Mouse (Mus musculus) right cerebral cortex, postnatal 4 days (tissue): Measurements from ENCODE around the gene Kcnn3.
A peak's percentile ranks its signal among the peaks of the same experiment; 100 is the strongest.

Experiments used
- DNase-seq: peaks from one replicate; pipeline ENCODE4 v3.0.0-alpha.2; 2022

Gene Kcnn3

DNA sequence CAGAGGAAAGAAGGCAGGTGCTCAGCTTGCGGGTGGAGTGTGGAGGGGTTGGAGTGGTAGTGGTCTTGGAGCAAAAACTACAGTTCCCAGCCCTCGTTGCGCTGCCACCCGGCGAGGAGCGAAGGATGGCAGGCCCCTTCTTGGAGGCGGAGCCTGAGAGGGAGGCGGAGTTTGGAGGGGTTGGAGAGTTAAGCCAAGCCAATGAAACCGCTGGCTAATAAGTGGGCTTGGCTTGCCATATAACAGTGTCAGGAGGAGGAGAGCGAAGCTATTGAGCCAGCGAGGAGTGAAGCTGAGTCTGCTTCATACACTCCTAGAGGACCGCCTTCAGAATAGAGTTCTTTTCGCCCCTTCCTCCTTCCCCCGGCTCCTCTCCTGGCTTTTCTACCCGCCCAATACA is at the start of gene Kcnn3:
Kcnn3 (plus strand) TSS at position 271 of the 400 bp plus-strand sequence.
- DNase-seq: peak; percentile 83

DNA sequence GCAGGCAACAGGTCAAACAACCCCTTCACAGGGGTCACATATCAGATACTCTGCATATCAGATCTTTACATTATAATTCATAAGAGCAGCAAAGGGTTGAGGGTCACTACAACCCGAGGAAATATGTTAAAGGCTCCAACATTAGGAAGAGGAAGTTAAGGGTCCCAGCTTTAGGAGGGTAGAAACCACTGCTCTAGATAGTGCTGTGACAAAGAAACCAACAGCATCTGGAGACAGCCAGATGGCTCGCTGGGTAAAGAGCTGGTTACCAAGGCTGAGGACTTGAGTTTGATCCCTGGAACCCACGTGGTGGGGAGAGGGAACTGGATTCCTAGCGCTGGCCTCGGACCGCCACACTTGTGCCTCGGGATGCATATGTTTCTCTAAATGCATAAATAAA is 47.7 kb upstream of the Kcnn3 start:
- no peak for DNase-seq

DNA sequence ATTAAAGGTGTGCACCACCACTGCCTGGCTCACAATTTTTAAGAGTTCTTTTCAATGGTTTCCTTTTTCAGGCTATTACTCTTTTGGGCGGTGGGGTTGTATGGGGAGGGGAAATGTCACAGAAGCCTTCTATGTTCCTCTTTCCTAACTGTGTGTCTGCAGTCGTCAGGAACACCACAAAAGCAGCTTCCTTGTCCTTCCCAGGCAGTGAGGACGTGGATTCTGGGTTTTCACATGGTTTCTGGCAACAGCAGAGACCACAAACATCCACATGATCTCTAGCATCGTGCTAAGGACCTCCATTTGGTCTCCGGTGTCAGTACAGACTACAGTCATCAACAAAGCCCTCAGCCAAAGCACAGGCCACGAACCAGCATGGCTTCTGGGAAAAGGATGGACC is 46.1 kb upstream of the Kcnn3 start:
- no peak for DNase-seq

DNA sequence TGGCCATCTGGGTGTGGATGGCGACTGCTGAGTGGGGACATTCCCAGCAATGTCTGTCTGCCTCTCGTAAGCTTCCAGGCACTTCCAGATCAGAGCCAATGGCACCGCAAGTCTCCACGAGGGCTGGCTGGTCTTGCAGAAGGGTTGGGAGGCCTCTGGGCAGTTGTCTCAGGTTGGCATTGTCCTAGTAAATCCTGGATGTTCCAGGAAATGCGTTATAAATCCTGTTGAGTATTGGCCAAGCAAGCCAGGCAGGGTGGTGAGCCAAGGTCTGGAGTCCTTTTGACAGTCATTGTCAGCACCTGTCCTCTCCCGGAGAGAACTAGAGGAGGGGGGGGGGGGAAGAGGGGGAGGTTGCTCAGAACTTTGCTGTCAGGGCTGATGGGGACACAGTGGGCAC is 40.9 kb upstream of the Kcnn3 start:
- DNase-seq: no peak

DNA sequence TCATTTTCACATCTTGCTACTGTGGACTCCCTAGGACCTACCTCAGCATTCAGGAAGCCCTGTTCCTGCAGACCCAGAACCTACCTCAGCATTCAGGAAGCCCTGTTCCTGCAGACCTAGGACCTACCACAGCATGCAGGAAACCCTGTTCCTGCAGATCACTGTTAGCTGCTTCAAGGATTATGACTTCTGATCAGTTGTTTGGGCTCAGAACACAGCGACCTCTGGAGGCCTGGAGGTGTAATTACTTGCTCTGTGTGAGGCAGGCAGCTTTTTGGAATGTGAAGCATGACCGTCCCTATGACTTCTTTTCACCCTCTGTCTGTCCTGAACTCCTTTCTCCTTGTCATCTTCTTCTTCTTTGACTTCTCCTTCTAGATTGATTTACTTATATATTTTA is 38.5 kb upstream of the Kcnn3 start:
- DNase-seq: no peak

DNA sequence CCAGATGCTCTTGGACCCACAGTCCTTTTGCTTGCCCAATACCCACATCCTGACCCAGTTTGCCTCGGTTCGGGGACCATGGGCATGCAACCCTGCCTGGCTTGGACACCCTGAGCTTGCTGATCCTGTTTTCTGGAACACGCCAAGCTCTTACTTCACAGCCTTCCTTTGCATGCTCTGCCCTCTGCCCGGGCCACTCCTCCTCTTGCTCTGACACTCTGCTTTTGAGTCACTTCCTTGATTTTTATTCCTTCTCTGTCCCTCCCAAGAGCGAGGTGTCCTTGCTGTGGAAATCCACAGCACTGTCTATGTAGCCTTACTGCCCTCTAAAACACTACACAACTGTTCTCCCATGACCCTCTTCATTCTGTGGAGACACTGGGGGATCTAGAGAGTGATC is 37.7 kb upstream of the Kcnn3 start:
- no peak for DNase-seq

DNA sequence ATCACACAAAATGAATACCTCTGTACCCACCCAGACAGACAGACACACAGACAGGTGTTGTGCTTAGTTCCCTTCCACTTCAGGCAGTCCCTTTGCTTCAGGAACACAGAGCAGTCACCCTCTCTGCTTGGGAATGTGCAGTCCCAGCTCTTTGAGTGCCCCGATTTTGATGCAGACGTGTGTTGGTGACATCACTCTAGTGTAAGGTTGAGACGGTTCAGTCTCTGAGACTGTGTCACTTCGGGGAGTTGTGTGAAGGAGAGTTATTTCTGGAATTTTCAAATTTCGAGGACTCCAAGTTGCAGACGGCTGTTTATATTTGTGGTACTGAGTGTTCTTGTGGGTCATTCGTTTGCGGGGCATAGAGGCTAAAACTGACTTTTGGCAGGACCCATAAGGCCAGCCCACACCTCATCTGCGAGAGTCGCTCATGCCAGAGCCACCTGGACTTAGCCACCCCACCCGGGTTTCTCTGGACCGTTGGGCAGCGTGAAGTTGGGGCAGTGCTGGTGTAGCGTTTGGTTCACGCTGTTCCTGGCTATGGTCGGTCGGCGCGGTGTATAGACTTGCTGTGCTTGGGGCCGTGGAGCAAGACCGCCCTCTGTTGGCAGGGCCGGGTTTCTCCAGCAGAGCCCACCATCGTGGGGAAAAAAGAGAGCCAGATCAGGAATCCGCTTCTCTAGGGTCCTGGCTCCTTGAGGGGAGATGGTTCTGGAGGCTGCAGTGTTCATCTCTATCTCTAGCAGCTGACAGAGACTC is 35.0 kb upstream of the Kcnn3 start:
- DNase-seq: peak; percentile 66

DNA sequence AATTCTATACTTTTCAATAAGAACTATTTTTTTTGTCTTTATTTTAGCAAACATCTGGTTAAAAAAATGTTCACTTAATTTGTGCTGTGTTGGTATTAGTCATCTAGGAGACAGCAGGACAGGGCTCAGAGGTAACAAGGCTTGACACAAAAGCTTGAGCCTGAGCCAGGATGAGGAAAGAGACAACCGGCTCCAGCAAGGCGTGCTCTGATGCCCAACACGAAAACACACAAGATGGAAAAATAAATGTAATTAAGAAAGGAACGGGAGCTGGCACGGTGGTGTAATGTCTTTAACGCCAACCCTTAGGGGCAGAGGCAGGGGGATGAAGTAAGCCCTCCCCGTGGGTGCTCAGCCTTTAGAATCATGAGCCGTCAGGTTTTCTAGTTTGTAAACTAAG is 33.9 kb upstream of the Kcnn3 start:
- no peak for DNase-seq

DNA sequence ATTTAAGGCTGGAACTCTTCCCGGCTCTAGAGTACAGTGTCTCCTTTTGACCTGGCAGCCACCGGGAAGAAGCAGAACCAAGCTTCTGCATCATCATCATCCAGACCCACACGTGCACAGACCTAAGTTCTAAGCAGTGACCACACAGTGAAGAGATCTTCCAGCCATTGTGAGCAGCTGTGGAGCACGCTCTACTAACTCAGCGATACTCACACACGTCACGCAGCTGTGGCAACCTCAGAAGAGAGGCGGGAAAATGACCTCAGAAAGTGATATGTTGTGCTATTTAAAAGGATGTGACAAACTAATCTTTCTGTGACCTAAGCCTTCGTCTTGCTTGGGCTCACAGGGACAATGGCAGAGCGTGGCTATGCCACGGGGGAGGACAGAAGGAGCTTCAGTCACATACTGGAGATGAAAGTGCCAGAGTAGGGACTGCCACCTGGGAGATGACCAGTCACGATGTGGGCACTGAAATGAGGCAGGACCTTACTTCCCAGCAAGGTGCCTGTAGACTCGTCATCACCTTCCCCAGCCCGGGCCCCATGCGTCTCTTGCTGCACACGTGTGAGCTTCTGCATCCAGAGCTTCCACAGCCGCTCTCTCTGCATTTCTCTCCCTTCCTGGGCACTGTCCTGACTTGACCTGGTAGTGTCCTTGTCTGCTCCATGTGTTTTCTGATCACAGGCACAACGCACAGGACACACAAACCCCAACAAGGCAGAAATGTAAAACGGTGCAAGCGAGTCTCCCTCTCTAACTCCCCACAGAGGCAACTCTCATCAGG is 32.9 kb upstream of the Kcnn3 start:
- no peak for DNase-seq

DNA sequence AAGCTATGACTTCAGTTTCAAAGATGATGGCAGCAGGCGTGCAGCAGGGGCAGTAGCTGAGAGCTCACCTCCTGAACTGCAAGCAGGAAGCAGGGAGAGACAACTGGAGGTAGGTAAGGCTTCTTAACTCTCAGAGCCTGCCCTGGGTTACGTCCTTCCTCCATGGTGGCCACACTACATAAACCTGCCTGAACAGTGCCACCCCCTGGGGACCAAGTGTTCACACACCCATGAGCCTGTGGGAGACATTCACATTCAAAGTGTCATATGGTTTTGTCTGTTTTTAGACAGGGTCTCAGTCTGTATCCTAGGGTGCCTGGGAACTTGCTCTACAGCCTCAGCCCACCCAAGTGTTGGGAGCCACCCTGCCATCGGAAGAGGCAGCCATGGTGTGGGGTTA is 29.2 kb upstream of the Kcnn3 start:
- DNase-seq: no peak

DNA sequence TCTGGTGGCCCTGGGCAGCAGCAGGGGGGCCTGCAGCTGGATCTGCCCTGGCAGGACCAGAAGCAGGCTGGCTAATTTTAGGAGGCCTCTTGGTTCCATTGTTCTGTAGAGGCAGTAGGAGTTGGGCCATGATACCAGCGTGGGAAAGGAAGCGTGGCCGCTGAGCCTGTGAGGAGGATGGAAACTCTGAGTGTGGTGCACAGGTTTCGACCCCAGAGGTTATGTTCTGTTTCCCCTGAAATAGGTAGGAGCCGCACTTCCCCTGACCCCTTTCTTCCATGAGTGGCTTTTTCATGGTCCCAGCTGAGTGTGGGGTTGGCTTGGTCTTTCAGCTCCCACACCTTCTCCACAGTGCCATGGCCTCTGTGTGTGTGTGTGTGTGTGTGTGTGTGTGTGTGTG is 28.4 kb upstream of the Kcnn3 start:
- DNase-seq: no peak

DNA sequence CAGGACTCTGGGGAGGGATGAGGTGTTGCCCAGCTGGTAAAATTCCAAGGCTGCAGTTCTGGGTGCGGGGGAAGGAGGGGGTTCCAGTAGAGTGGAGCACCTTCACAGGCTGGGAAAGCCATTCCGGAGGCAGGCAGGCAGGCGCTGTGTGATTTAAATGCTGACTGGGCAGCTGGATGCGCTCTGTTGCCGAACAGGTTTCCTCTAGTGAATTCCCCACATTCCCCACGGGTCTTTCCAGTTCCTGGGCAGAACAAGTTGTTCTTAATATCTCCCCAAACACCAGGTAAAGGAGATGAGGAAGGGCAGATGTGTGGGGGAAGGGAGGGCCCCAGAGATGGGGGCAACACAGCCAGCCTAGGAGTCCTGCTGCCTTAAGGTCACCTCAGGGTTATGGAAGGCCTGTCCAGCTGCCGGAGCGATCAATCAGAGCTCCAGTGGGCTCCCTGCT is 27.2 kb upstream of the Kcnn3 start:
- no peak for DNase-seq

DNA sequence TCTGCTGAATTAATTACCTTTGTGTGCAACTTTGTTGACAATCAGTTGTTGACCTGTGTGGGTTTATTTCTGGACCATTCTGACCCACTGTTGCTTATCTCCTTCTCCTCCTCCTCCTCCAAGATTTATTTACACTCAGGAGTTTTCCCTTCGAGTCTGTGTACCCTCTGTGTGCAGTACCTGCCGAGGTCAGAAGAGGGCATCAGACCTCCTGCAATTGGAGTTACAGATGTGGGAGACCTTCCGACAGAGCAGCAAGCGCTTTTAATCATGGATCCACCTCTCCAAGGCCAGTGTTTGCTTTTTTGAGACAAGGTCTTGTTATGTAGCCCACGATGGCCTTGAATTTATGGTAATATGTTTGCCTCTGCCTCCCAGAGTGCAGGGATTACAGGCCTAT is 25.3 kb upstream of the Kcnn3 start:
- no peak for DNase-seq

DNA sequence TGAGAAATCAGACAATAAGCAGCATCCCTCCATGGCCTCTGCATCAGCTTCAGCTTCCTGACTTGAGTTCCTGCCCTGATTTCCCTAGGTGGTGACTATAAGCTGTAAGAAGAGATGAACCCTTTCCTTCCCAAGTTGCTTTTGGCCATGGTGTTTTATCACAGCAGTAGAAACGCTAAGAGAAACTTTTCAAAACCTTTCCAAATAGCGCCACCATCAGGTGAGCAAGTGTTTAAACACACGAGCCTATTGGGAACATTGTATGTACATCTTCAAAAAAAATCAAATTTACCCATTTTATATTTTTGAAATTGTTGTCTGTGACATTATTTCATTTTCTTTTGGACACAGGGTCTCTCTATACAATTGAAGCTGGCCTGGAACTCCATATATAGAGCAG is 23.6 kb upstream of the Kcnn3 start:
- DNase-seq: no peak

DNA sequence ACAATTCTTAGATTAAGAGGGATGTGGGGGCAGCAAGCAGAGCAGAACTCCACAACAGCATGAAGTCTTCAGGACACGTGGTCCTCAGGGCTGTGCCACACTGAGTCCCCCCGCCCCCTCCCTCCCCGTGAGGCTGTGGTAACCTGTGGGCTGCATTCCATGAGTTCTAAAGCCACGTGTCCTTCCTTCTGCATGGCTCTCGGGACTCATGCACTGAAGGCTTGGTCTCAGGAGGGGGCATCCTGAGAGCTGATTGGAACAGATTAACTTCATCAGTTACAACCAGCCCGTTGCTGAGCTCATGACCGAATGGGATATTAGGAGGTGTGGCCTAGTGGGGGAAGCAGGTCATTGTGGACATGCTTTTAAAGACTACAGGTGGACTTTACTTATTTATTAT is 20.3 kb upstream of the Kcnn3 start:
- no peak for DNase-seq

DNA sequence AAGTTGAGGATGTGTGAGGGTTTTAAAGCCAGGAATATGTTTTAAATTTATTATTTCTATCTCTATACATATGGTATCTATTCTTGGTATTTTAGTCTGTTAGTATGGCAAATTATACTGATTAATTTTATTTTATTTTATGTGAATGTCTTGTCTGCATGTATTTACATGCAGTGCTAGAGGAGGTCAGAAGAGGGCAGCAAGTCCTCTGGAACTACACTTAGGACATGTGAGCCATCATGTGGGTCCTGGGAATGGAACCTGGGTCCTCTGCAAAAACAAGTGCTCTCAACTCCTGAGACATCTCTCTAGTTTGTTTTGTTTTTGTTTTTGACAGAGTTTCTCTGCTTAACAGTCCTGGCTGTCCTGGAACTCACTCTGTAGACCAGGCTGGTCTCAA is 18.5 kb upstream of the Kcnn3 start:
- DNase-seq: no peak

DNA sequence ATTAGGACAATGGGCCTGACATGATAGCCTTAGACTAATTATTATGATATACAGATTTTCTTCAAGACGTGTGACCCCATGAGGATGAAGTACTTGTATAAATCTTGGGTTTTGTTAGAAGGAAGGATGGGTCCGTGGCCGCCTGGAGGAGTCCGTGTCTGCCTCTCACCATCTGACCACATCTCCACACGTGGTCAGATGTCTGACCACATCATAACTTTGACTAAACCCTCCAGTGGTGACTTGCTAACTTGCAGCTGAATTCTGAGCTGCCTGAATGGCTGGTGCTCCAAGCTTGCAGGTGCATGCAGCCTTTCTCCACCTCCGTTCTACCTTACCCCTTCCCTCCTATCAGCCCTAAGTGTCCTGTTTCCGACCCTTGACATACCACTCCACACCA is 17.4 kb upstream of the Kcnn3 start:
- DNase-seq: no peak

DNA sequence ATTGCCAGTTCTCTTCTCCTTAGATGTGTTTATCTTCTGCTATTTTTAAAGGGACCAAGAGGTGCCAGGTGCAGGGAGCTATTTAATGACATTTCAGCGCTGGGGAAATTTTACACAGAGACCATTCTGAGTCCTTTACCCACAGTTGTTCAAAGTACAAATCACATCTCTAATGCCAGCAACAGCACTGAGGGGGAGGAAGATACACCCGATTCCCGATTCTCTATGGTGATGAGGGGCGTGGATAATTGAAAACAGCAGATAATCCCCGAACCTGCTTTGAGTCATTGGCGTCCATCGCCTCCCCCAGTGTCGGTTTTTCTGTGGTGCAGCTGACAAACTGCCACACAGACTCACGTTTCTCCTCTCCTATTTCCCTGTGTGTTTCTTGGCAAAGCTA is 11.9 kb upstream of the Kcnn3 start:
- no peak for DNase-seq

DNA sequence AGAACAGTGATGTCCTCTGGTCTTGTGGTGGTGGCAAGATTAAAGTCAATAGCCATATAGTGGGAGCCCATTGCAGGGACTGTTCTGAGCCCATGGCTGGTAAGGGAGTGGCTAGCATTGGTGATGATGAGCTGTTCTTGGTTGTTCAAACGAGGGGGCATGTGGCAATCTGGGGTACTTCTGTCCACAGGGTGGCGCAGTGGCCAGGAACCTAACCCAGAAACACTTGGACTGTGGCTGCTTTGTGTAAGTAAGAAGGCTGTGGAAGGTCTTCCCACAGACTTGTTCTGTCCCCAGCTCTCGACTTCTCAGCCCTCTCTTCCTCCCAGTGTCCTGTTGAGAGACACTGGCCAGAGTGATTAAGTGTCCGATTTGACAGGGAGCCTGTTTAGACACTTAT is 9.0 kb upstream of the Kcnn3 start:
- DNase-seq: peak; percentile 69

DNA sequence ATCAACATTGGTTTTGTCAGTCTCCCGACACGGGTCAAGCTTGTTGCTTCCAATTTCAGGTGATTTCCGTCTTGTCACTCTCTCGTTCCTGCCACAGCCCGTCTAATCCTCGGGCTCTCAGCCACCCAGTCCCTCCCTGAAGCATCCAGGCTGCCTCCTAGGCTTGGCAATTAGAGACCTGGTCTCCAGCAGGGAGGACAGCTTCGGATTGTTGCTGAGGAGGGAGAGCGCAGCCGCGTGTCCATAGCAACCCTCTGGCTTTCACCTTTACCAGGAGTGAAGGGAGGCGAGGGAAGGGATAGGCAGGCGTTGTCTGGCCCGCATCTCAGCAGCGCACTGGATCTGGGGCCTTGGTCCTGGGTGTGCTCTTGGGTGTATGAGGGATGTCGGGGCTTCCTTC is 8.6 kb upstream of the Kcnn3 start:
- DNase-seq: no peak

DNA sequence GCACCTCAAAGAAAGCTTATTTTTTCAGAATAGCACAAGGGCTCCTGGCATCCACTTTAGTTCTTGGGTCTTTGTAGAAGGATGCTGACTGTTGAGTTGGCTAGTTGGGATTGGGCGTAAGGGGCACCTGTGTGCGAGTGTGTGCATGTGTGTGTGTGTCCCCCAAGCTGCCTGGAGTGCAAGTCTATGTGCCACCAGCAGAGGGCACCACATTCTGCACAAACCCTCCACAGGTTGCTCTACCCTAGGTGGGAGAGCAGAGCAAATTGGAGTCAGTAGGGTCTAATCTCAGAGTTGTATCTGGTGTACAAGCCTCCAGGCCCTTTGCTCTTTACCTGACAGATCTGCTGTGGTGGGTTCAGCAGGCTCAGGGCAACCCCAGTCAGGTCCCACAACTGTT is 7.7 kb upstream of the Kcnn3 start:
- peak; percentile 49 for DNase-seq

DNA sequence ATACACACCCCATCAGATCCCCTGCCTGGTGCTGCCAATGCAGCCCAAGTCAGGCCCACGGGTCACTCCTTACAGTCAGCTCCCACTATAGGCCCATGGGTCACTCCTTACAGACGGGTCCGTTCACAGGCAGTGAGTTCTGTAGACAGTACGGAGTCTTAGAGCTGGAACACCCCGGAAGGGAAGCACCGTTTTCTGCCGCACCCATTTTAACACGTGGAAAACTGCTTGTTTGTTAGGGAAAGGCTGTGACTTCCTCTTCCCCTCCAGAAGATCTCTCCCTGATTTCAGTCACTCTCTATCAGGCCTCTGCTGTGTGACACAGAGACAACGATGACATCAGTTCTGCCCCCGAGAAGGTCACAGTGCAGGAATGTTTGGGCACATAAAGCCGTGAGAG is 4.5 kb upstream of the Kcnn3 start:
- DNase-seq: no peak

DNA sequence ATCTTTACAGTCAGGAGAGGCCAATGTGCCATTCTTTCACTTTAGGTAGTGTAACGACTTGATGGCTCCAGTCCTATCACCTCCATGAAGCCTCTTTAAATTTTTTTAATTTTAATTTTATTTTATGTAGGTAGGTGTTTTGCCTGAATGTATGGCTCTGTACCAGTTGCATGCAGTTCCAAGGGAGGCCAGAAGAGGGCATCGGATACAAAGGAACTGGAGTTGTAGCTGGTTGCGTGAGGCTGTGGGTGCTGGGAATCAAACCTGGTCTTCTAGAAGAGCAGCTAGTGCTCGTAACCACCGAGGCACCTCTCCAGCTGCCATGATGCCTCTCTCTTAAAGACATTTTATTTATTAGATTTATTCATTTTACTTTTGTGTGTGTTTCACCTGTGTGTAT is 3.6 kb upstream of the Kcnn3 start:
- no peak for DNase-seq

DNA sequence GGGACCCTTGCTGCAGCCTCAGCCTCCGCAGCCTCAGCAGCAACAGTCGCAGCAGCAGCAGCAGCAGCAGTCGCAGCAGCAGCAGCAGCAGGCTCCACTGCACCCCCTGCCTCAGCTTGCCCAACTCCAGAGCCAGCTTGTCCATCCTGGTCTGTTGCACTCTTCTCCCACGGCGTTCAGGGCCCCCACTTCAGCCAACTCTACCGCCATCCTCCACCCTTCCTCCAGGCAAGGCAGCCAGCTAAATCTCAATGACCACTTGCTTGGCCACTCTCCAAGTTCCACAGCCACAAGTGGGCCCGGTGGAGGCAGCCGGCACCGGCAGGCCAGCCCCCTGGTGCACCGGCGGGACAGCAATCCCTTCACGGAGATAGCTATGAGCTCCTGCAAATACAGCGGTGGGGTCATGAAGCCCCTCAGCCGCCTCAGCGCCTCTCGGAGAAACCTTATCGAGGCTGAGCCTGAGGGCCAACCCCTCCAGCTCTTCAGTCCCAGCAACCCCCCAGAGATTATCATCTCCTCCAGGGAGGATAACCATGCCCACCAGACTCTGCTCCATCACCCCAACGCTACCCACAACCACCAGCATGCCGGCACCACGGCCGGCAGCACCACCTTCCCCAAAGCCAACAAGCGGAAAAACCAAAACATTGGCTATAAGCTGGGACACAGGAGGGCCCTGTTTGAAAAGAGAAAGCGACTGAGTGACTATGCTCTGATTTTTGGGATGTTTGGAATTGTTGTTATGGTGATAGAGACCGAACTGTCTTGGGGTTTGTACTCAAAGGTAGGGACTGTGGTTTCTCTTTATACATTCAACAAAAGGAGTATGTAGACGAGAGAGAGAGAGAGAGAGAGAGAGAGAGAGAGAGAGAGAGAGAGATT is 896 bp downstream of the Kcnn3 start:
- peak; percentile 56 for DNase-seq
